Mouse (Mus musculus) hematopoietic stem cell, adult 5-6 weeks (primary cell): ENCODE results near the gene P2rx5. TPM values are rescaled to one million over a fixed set of nuclear protein-coding genes. Genes with fewer than 3 reads are reported as not detected.
A peak's percentile ranks its signal among the peaks of the same experiment; 100 is the strongest.

Source experiments
- ATAC-seq, 2 experiments: fragments of 125-278 bp in 1 of 2; replicated peaks in 1 of 2; 2 replicates each; pipeline ENCODE4 v1.8.0; 2016 to 2017; ENCODE audit warnings: inconsistent platforms in 2 of 2, mild to moderate bottlenecking in 2 of 2, moderate number of reproducible peaks in 2 of 2, low read depth in 1 of 2, moderate TSS enrichment in 1 of 2; ENCODE audit not compliant: low FRiP score in 2 of 2, poor library complexity in 2 of 2, severe bottlenecking in 2 of 2, insufficient read depth in 1 of 2, low TSS enrichment in 1 of 2
- total RNA-seq: library from RNA; stranded (forward); fragments of 172-1452, 232-1000 nt; gene quantifications from 2 replicates; pipeline ENCODE4 v1.2.3, GENCODE M21; 2017

The P2rx5 gene
- total RNA-seq = not detected in 2 replicates

GRCm38 (mm10) chr11:73159957-73160810, at the start of gene P2rx5:
P2rx5 (plus strand) TSS chr11:73160421.
- peak; percentile 69 to 80 for ATAC-seq

- ATAC-seq = no peak
These were observed 48.8 kb upstream of the P2rx5 start for GRCm38 (mm10) chr11:73111414-73111813.

- no peak for ATAC-seq
These were observed 33.7 kb upstream of the P2rx5 start for GRCm38 (mm10) chr11:73126495-73126894.

- peak; percentile 68 to 78; a peak in 3 of 4 replicates for ATAC-seq
These were observed 29.2 kb upstream of the P2rx5 start for GRCm38 (mm10) chr11:73131020-73131419.

GRCm38 (mm10) chr11:73132999-73133398, 27.2 kb upstream of the P2rx5 start:
- ATAC-seq = peak in 1 of 2 experiments; percentile 38; a peak in 1 of 4 replicates

GRCm38 (mm10) chr11:73134222-73134621, 26.0 kb upstream of the P2rx5 start:
- ATAC-seq = no peak

- ATAC-seq = no peak
These were observed 23.6 kb upstream of the P2rx5 start for GRCm38 (mm10) chr11:73136587-73136986.

GRCm38 (mm10) chr11:73137116-73137515, 23.1 kb upstream of the P2rx5 start:
- ATAC-seq = no peak; a peak in 1 of 4 replicates

GRCm38 (mm10) chr11:73137591-73138501, 22.4 kb upstream of the P2rx5 start, which contains the start of gene Haspin:
Haspin (minus strand) TSS chr11:73138294.
- peak; percentile 90 to 93 for ATAC-seq

- no peak for ATAC-seq
These were observed 15.9 kb upstream of the P2rx5 start for GRCm38 (mm10) chr11:73144261-73144681.

- ATAC-seq = no peak
These were observed 13.9 kb upstream of the P2rx5 start for GRCm38 (mm10) chr11:73146026-73146974.

GRCm38 (mm10) chr11:73146975-73147365, 13.3 kb upstream of the P2rx5 start:
- ATAC-seq = no peak

GRCm38 (mm10) chr11:73148209-73148608, 12.0 kb upstream of the P2rx5 start:
- ATAC-seq = no peak

- ATAC-seq = no peak
These were observed 5.2 kb upstream of the P2rx5 start for GRCm38 (mm10) chr11:73155071-73155470.

GRCm38 (mm10) chr11:73160811-73161200, 585 bp downstream of the P2rx5 start:
- ATAC-seq = no peak

GRCm38 (mm10) chr11:73161616-73162015, 1.4 kb downstream of the P2rx5 start:
- ATAC-seq = no peak

GRCm38 (mm10) chr11:73162284-73162683, 2.1 kb downstream of the P2rx5 start:
- ATAC-seq = no peak
